Mouse (Mus musculus) erythroblast, embryonic 14.5 days (primary cell): Measurements from ENCODE around the gene Kif16b.
"Not testable (repeated sequence)": the region's sequence is repeated elsewhere in the genome, so short reads cannot be mapped to it uniquely, and the experiment has no call there.

Source experiments
- GATA1 ChIP-seq: IDR thresholded peaks from 2 replicates; pipeline ENCODE4 v1.6.1; 2012; ENCODE audit warnings: low read length, inconsistent platforms, mixed read lengths
- TAL1 ChIP-seq: IDR thresholded peaks from 3 replicates; pipeline ENCODE4 v1.6.1; 2012; ENCODE audit warnings: low read length, inconsistent platforms, mixed read lengths

DNA sequence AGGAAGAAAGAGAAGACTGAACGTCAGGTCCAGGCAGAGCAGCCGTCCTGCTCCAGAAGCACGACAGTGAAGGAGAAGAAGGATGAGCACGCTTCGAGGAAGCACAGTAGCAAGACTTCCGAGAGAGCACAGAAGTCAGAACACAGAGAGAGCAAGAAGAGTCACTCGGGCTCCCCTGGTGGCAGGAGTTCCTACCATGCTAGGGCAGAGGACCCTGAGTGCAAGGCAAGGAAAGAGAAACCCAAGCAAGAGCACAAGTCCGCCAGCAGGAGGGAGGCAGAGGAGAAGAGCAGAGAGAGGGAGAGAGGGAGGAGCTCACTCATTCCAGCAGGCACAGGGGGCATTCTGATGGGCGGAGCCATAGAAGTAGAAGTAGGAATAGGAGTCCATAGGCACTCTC, 323.9 kb downstream of the Kif16b start:
- not testable (repeated sequence) for TF ChIP-seq TAL1, GATA1
